8 mouse cellular contexts compared by ENCODE assay signal in the genomic region with DNA sequence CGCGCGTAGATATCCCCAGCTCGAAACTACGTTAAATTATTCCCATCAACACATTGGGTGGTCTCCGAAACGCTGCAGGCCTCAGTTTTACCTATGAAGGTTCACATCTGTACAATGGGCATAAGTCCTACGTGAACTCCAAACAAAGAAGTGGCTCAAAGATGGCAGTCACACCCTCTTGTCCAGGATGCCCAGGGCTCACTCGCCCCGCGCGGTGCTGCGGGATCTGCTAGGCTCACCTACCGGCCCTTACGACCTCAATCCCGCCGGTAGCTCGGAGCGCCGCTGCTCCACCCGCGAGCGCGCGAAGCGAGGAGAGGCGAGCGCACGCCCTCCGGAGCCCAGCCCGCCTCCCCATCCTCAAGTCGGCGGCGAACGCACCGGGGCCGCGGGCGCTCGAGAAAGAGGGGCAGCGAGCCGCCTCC. TPM values are rescaled to one million over a fixed set of nuclear protein-coding genes. Genes with fewer than 3 reads are reported as not detected.
DNase-seq lines count a peak whose midpoint lies in the region; ATAC-seq and TF ChIP-seq lines count a peak whose summit lies in the region.

No protein-coding gene starts in this region.

- no peak for DNase-seq in kidney, postnatal 4 days
- peak; percentile 36 for DNase-seq in ES-E14 (ENCODE audit: low read depth, low spot score)
- DNase-seq in embryonic facial prominence, embryonic 14.5 days (ENCODE audit: low spot score) = no peak
- DNase-seq in gastrocnemius, adult 18-20 months (ENCODE audit: low spot score) = no peak
- DNase-seq in urinary bladder, postnatal 10 days (ENCODE audit: low spot score) = no peak

- no peaks in the 10 kb centered on the region for H3K27me3 ChIP-seq in kidney, embryonic 14.5 days (ENCODE audit: control insufficient read depth, insufficient read depth, low read length)
- H3K27me3 ChIP-seq in embryonic facial prominence, embryonic 14.5 days (replicated peaks; ENCODE audit: control insufficient read depth, insufficient read depth, low read length) = no peaks in the 10 kb centered on the region
- no peaks in the 10 kb centered on the region; the same call in 1 of the 2 replicates for H3K27me3 ChIP-seq in midbrain, embryonic 15.5 days (replicated peaks)

- in situ Hi-C loops in ES-E14 (cut with MboI; ENCODE audit: low sequenced_read_pairs in 2 of 2, unreplicated experiment in 2 of 2) = loop anchor here in 1 of 2 experiments (25.0 kb wide), 1 partner anchor 693 kb away; no protein-coding TSS in a partner anchor

- H3K9me3 ChIP-seq in kidney, embryonic 14.5 days (ENCODE audit: control insufficient read depth, low read length) = no peaks in the 10 kb centered on the region
- H3K9me3 ChIP-seq in ES-E14 (ENCODE audit: control insufficient read depth, insufficient read depth, low read depth, low read length) = no peaks in the 10 kb centered on the region
- no peaks in the 10 kb centered on the region for H3K9me3 ChIP-seq in embryonic facial prominence, embryonic 14.5 days (ENCODE audit: control insufficient read depth, low read length)
- H3K9me3 ChIP-seq in midbrain, embryonic 15.5 days = no peaks in the 10 kb centered on the region

- peak overlapping the region; percentile 97 for H3K27ac ChIP-seq in kidney, embryonic 14.5 days (ENCODE audit: low read depth, low read length)
- peak overlapping the region; percentile 77 for H3K27ac ChIP-seq in ES-E14 (ENCODE audit: insufficient read depth, low read depth, low read length, poor library complexity, severe bottlenecking)
- H3K27ac ChIP-seq in embryonic facial prominence, embryonic 14.5 days (replicated peaks; ENCODE audit: low read depth, low read length) = peak overlapping the region; percentile 79
- H3K27ac ChIP-seq in midbrain, embryonic 15.5 days = peak overlapping the region; percentile 93

- whole genome bisulfite sequencing in kidney, embryonic 14.5 days = under 1% methylated on average over 38 of the region's 42 CpGs
- WGBS in embryonic facial prominence, embryonic 14.5 days = 0% methylated on average over 24 of the region's 42 CpGs
- WGBS in midbrain, embryonic 15.5 days = 0% methylated on average over 38 of the region's 42 CpGs

- ATAC-seq in kidney, embryonic 14.5 days (ENCODE audit: low FRiP score, low TSS enrichment) = peak; percentile 67
- peak; percentile 67 for ATAC-seq in embryonic facial prominence, embryonic 14.5 days (ENCODE audit: low read depth)
- ATAC-seq in inflammation-experienced regulatory T-cells, adult 6 months = peak; percentile 52
- ATAC-seq in midbrain, embryonic 15.5 days (replicated peaks) = peak; percentile 80

- H3K4me1 ChIP-seq in kidney, embryonic 14.5 days (ENCODE audit: control insufficient read depth, insufficient read depth, low read length) = peaks cover 6% of the 10 kb centered on the region; the same call in 1 of the 2 replicates
- H3K4me1 ChIP-seq in ES-E14 (ENCODE audit: control insufficient read depth in 2 of 2, insufficient read depth in 2 of 2, low read length in 2 of 2, poor library complexity in 1 of 2) = peaks cover 6 to 7% of the 10 kb centered on the region in 2 experiments; a peak in 2 of 4 replicates
- H3K4me1 ChIP-seq in embryonic facial prominence, embryonic 14.5 days (ENCODE audit: control insufficient read depth, insufficient read depth, low read length) = peaks cover 11% of the 10 kb centered on the region; the same call in 1 of the 2 replicates
- peaks cover 28% of the 10 kb centered on the region for H3K4me1 ChIP-seq in midbrain, embryonic 15.5 days

- peak overlapping the region; percentile 51 for H3K4me2 ChIP-seq in kidney, embryonic 14.5 days (replicated peaks; ENCODE audit: low read depth, low read length)
- peak overlapping the region; percentile 75 for H3K4me2 ChIP-seq in embryonic facial prominence, embryonic 14.5 days (ENCODE audit: low read depth, low read length)
- H3K4me2 ChIP-seq in midbrain, embryonic 15.5 days = peak overlapping the region; percentile 56

- peaks cover 13% of the 10 kb centered on the region; the same call in 1 of the 2 replicates for H3K36me3 ChIP-seq in kidney, embryonic 14.5 days (ENCODE audit: control insufficient read depth, insufficient read depth, low read length)
- peaks cover 10% of the 10 kb centered on the region for H3K36me3 ChIP-seq in ES-E14 (ENCODE audit: control insufficient read depth, insufficient read depth, low read length, poor library complexity, severe bottlenecking)
- peaks cover 14% of the 10 kb centered on the region for H3K36me3 ChIP-seq in embryonic facial prominence, embryonic 14.5 days (ENCODE audit: control insufficient read depth, insufficient read depth, low read length)
- H3K36me3 ChIP-seq in midbrain, embryonic 15.5 days (replicated peaks) = no peaks in the 10 kb centered on the region

- H3K9ac ChIP-seq in kidney, embryonic 14.5 days (ENCODE audit: low read depth, low read length) = peak overlapping the region; percentile 98
- H3K9ac ChIP-seq in ES-E14 (ENCODE audit: insufficient read depth, low read depth, low read length, poor library complexity, severe bottlenecking) = peak overlapping the region; percentile 96
- peak overlapping the region; percentile 91 for H3K9ac ChIP-seq in embryonic facial prominence, embryonic 14.5 days (ENCODE audit: low read depth, low read length)
- peak overlapping the region; percentile 85 for H3K9ac ChIP-seq in midbrain, embryonic 15.5 days

- H3K4me3 ChIP-seq in kidney, embryonic 14.5 days (ENCODE audit: low read length) = peak overlapping the region; percentile 91
- H3K4me3 ChIP-seq in ES-E14 (ENCODE audit: insufficient read depth in 1 of 2, low read depth in 1 of 2, low read length in 2 of 2, poor library complexity in 1 of 2, severe bottlenecking in 1 of 2) = peak overlapping the region; percentile 89 to 99
- peak overlapping the region; percentile 87 for H3K4me3 ChIP-seq in embryonic facial prominence, embryonic 14.5 days (ENCODE audit: low read depth, low read length)
- H3K4me3 ChIP-seq in midbrain, embryonic 15.5 days = peak overlapping the region; percentile 82

TF ChIP-seq in ES-E14, 5 proteins besides CTCF, POLR2A, EP300 and RAD21:
- TF ChIP-seq MAFK (IDR thresholded peaks at IDR 0.05; ENCODE audit: insufficient read depth, low read depth, low read length) = no peak
- no peak for TF ChIP-seq ZNF384 (IDR thresholded peaks at IDR 0.05; ENCODE audit: low read depth, low read length)
- TF ChIP-seq HCFC1 (IDR thresholded peaks at IDR 0.05; ENCODE audit: borderline replicate concordance, insufficient read depth, low read length) = peak; percentile 39; the same call in 1 of the 2 replicates

RNA-seq across cellular contexts. Expression of a gene that starts 0.4 kb away (rescaled TPM):
- polyA plus RNA-seq in kidney, embryonic 14.5 days (2014; fragmentation: Nextera tagmentation; extraction: Ambion mirVana) = 112 and 164 TPM in 2 replicates
- total RNA-seq in ES-E14 (2012; rRNA removed) = 52.1 and 59.7 TPM in 2 replicates
- polyA plus RNA-seq in embryonic facial prominence, embryonic 14.5 days (2014; fragmentation: Nextera tagmentation; extraction: Ambion mirVana) = 75.9 and 86.7 TPM in 2 replicates
- 10 to 100 TPM; 23.5 to 40.1 (median 31.3) TPM for polyA plus RNA-seq in inflammation-experienced regulatory T-cells, adult 6 months (2017; shearing (Covaris generic))
- polyA plus RNA-seq in midbrain, embryonic 15.5 days (2015; fragmentation: Nextera tagmentation; extraction: Ambion mirVana) = 38.4 and 39.9 TPM in 2 replicates
- under 1 TPM; 0.39 to 0.50 TPM for total RNA-seq in gastrocnemius, adult 18-20 months (2021)

RNA-seq across cellular contexts. Expression of a gene that starts 39.6 kb away (rescaled TPM):
- polyA plus RNA-seq in kidney, embryonic 14.5 days (2014; fragmentation: Nextera tagmentation; extraction: Ambion mirVana) = 189 and 208 TPM in 2 replicates
- total RNA-seq in ES-E14 (2012; rRNA removed) = 63.7 and 91.4 TPM in 2 replicates
- polyA plus RNA-seq in embryonic facial prominence, embryonic 14.5 days (2014; fragmentation: Nextera tagmentation; extraction: Ambion mirVana) = 121 and 127 TPM in 2 replicates
- polyA plus RNA-seq in inflammation-experienced regulatory T-cells, adult 6 months (2017; shearing (Covaris generic)) = 100 to 1,000 TPM; 271 to 449 (median 425) TPM
- polyA plus RNA-seq in midbrain, embryonic 15.5 days (2015; fragmentation: Nextera tagmentation; extraction: Ambion mirVana) = 32.1 and 36.9 TPM in 2 replicates
- 1 to 10 TPM; 3.9 to 4.1 TPM for total RNA-seq in gastrocnemius, adult 18-20 months (2021)

RNA-seq across cellular contexts. Expression of a gene that starts 39.8 kb away (rescaled TPM):
- polyA plus RNA-seq in kidney, embryonic 14.5 days (2014; fragmentation: Nextera tagmentation; extraction: Ambion mirVana) = 11.3 and 22.1 TPM in 2 replicates
- total RNA-seq in ES-E14 (2012; rRNA removed) = 9.9 and 16.5 TPM in 2 replicates
- 17.5 and 18.3 TPM in 2 replicates for polyA plus RNA-seq in embryonic facial prominence, embryonic 14.5 days (2014; fragmentation: Nextera tagmentation; extraction: Ambion mirVana)
- 100 to 1,000 TPM in 1 of 3 experiments, 10 to 100 TPM in 2; 24.6 to 128 (median 99.2) TPM for polyA plus RNA-seq in inflammation-experienced regulatory T-cells, adult 6 months (2017; shearing (Covaris generic))
- 8.0 and 8.3 TPM in 2 replicates for polyA plus RNA-seq in midbrain, embryonic 15.5 days (2015; fragmentation: Nextera tagmentation; extraction: Ambion mirVana)
- total RNA-seq in gastrocnemius, adult 18-20 months (2021) = 1 to 10 TPM; 3.3 to 5.0 TPM
